Mouse (Mus musculus) intestine, postnatal 0 days (tissue): ENCODE measurements at regions not wholly inside any gene's neighbourhood (a gene's known extent, or its start where the extent isn't known, plus 50 kb on each side); places are given as distances from the start of the nearest gene placed in this dataset.

ENCODE experiments used
- ATAC-seq: fragments of 200-750 bp; cut with Nextera tagmentation; 2 replicates; pipeline ENCODE4 v1.8.0; 2017; ENCODE audit warnings: mild to moderate bottlenecking, moderate TSS enrichment, moderate library complexity
- H3K27ac ChIP-seq: fragments of 300-500 bp; sonication (generic); 2 replicates; pipeline ENCODE4 v1.5.1; 2014; ENCODE audit warnings: mild to moderate bottlenecking, low read depth, low read length, moderate library complexity
- H3K27me3 ChIP-seq: fragments of 300-500 bp; sonication (generic); replicated peaks from 2 replicates; pipeline ENCODE4 v1.6.1; 2014; ENCODE audit warnings: low read length, mixed read lengths; ENCODE audit not compliant: control insufficient read depth, insufficient read depth
- H3K36me3 ChIP-seq: fragments of 300-500 bp; sonication (generic); 2 replicates; pipeline ENCODE4 v1.6.1; 2014; ENCODE audit warnings: mild to moderate bottlenecking, moderate library complexity; ENCODE audit not compliant: control insufficient read depth, insufficient read depth
- H3K4me1 ChIP-seq: fragments of 300-500 bp; sonication (generic); replicated peaks from 2 replicates; pipeline ENCODE4 v1.6.1; 2014; ENCODE audit warnings: antibody characterized with exemption, low read length, mixed read lengths; ENCODE audit not compliant: control insufficient read depth, insufficient read depth
- H3K4me2 ChIP-seq: fragments of 300-500 bp; sonication (generic); replicated peaks from 2 replicates; pipeline ENCODE4 v1.6.1; 2014; ENCODE audit warnings: low read depth, mild to moderate bottlenecking, moderate library complexity
- H3K4me3 ChIP-seq: fragments of 300-500 bp; sonication (generic); 2 replicates; pipeline ENCODE4 v1.5.1; 2014; ENCODE audit warnings: low read depth, low read length
- H3K9ac ChIP-seq: fragments of 300-500 bp; sonication (generic); 2 replicates; pipeline ENCODE4 v1.6.1; 2014; ENCODE audit warnings: mild to moderate bottlenecking, low read depth, low read length
- H3K9me3 ChIP-seq: fragments of 300-500 bp; sonication (generic); 2 replicates; pipeline ENCODE4 v1.6.1; 2016; ENCODE audit warnings: mixed run types; ENCODE audit not compliant: control insufficient read depth
- CTCF ChIP-seq: sonication (generic); IDR thresholded peaks from 2 replicates; pipeline ENCODE4 v1.5.1; 2016; ENCODE audit warnings: low read depth, mild to moderate bottlenecking, control low read depth, antibody characterized with exemption, moderate library complexity
- WGBS: fragments of 180-500 bp; shearing (Covaris S2); extraction: QIAGEN DNeasy Blood & Tissue Kit; methylation state at CpG from one replicate; pipeline ENCODE4 v1.1.7; 2014; 5-methylcytosine and 5-hydroxymethylcytosine counted together

DNA sequence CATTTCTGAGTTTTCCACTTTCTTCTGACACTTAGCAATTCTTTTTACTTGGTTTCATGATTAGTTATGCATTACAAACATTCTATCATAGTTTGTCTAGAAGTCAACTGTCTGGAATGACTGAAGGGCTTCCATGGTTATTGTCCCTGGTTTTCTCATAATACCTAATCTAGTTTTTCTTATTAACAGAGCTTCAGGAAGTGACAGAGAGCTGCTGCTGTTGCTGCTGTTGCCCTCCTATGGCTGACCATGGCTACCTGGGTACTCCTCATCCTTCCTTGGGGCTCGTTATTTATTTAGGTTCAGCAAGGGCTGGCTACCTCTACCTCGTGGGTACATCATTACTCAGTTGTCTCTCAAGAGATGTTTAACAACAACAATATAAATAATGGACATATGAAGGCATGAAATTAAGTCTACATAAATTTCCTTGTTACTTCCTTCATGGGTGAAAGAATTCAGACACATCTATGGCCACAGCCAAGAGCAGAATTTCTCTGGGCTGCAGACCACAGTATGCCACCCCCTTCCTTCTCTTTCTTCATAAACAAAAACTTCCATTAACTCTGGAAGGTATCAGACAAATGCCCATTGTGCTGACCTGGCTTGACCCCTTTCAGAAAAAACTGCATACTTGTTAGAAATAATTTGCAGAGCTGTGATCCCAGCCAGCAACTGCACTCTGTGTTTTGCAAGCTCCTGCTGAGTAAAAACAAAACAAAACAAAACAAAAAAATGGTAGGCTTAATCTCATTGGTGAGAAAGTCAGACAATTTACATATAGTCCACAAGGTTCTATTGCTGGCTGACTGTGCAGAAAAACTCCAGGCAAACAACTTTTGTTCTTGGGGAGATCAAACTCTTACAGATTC, 103.6 kb upstream of the Lgalsl start:
- Histone ChIP-seq H3K9ac (no peak overlapping the region), H3K4me2 (no peak overlapping the region), H3K27ac (no peak overlapping the region), H3K9me3 (no peaks in the 10 kb centered on the region), H3K4me3 (no peak overlapping the region), H3K27me3 (no peaks in the 10 kb centered on the region), H3K36me3 (no peaks in the 10 kb centered on the region), H3K4me1 (no peaks in the 10 kb centered on the region; the same call in 1 of the 2 replicates)
- no peak for TF ChIP-seq CTCF
- ATAC-seq, result no peak
- 34% methylated on average over 2 of the region's 2 CpGs for WGBS

DNA sequence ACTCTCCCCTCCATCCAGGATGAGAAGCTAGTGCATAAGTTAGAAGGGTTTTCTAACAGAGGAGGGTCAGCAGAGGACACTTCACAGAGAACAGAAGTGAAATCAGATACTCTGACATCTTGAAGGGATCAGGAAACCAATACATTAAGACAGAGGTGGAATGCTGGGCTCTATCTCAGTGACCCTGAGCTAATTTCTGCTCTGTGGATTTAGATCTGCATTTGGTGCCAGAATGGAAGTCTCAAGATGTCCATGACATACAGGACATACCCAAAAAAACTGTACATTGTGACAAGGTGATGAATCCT, 104.2 kb upstream of the Lgalsl start:
- H3K4me2 ChIP-seq, result no peak overlapping the region
- no peak overlapping the region for H3K9ac ChIP-seq
- H3K27ac ChIP-seq, result no peak overlapping the region
- H3K4me3 ChIP-seq, result no peak overlapping the region
- no peak for ATAC-seq
- H3K27me3 ChIP-seq, result no peaks in the 10 kb centered on the region
- H3K4me1 ChIP-seq, result no peaks in the 10 kb centered on the region; the same call in 1 of the 2 replicates
- H3K9me3 ChIP-seq, result no peaks in the 10 kb centered on the region
- no peak for TF ChIP-seq CTCF
- H3K36me3 ChIP-seq, result no peaks in the 10 kb centered on the region

GRCm38 (mm10) chr11:20935910-20936309, 105.1 kb upstream of the Lgalsl start:
- Histone ChIP-seq H3K9me3 (no peaks in the 10 kb centered on the region), H3K4me2 (no peak overlapping the region), H3K36me3 (no peaks in the 10 kb centered on the region), H3K4me1 (no peaks in the 10 kb centered on the region; the same call in 1 of the 2 replicates), H3K27me3 (no peaks in the 10 kb centered on the region), H3K4me3 (no peak overlapping the region), H3K27ac (no peak overlapping the region), H3K9ac (no peak overlapping the region)
- TF ChIP-seq CTCF, result no peak
- no peak for ATAC-seq
- WGBS, result 91% methylated on average over 2 of the region's 2 CpGs

DNA sequence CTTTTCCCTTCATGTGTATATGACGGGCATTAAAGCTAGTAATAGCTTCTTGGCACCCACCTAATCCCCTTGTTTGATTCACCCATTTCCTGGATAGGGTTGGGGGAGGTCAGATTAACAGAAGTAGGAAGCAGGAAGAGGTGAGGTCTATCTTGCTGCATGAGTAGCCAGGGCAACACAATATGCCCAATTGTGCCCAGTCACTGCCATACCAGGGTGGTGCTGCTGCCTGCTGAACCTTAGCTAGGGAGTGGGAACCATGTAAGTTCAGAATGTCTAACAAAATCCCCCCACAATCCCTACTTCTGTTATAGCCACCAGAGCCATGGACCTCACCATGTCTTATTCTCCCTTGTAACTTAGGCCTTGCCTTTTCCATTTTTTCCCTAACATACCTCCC, 106.1 kb upstream of the Lgalsl start:
- no peak overlapping the region for H3K27ac ChIP-seq
- no peak overlapping the region for H3K4me3 ChIP-seq
- no peak for ATAC-seq
- no peaks in the 10 kb centered on the region for H3K9me3 ChIP-seq
- TF ChIP-seq CTCF, result no peak
- H3K4me2 ChIP-seq, result no peak overlapping the region
- no peaks in the 10 kb centered on the region for H3K36me3 ChIP-seq
- 76% methylated on average over 1 of the region's 1 CpGs for WGBS
- H3K4me1 ChIP-seq, result no peaks in the 10 kb centered on the region; the same call in 1 of the 2 replicates
- H3K9ac ChIP-seq, result no peak overlapping the region
- H3K27me3 ChIP-seq, result no peaks in the 10 kb centered on the region

- no peaks in the 10 kb centered on the region for H3K9me3 ChIP-seq
- no peaks in the 10 kb centered on the region; the same call in 1 of the 2 replicates for H3K4me1 ChIP-seq
- WGBS, result 78% methylated on average over 4 of the region's 4 CpGs
- no peak for ATAC-seq
- H3K27ac ChIP-seq, result no peak overlapping the region
- H3K4me2 ChIP-seq, result no peak overlapping the region
- no peaks in the 10 kb centered on the region for H3K36me3 ChIP-seq
- H3K27me3 ChIP-seq, result no peaks in the 10 kb centered on the region
- TF ChIP-seq CTCF, result no peak
- no peak overlapping the region for H3K9ac ChIP-seq
- no peak overlapping the region for H3K4me3 ChIP-seq
Observed at GRCm38 (mm10) chr11:20937942-20938341, 107.1 kb upstream of the Lgalsl start.

DNA sequence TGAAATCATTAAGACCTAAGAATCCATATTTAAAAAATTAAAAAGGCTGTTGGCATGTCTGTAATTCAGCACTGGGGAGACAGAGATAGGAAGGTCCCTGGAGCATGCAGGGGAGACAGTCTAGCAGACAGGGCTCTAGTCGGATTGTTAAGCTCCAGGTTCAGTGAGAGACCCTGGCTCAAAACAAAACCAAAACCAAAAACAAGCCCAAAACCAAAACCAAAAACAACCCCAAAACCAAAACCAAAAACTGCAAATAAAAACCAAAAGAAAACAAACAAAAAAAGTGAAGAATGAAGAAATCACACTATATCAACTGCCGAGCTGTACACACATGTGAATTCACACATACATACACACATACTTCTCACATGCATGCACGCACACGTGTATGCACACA, 108.8 kb upstream of the Lgalsl start:
- no peak for ATAC-seq
- Histone ChIP-seq H3K9ac (no peak overlapping the region), H3K4me1 (no peaks in the 10 kb centered on the region), H3K27me3 (no peaks in the 10 kb centered on the region), H3K4me2 (no peak overlapping the region), H3K27ac (no peak overlapping the region), H3K36me3 (no peaks in the 10 kb centered on the region), H3K9me3 (no peaks in the 10 kb centered on the region), H3K4me3 (no peak overlapping the region)
- WGBS, result 90% methylated on average over 4 of the region's 4 CpGs
- no peak for TF ChIP-seq CTCF

DNA sequence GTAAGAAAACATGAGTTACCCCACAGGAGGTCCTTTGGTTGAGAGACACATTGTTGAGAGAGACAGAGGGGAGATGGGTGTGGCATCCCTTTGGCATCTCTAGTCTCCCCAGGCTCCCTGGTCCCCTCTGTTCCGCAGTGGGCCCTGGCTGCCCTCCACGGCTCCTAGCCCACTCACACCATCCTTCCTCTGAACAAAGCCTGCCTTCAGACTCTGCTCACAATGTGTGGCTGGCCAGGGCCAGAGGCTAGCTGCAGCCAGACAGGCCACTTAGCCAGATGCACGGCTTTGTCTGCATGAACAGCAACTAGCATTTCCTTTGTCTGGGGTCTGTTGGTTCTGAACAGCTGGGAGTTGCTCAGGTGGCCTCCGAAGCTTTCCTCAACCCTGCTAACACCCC, 110.7 kb upstream of the Lgalsl start:
- no peak overlapping the region for H3K27ac ChIP-seq
- WGBS, result 59% methylated on average over 4 of the region's 4 CpGs
- ATAC-seq, result no peak

More for the DNA sequence above, 110.7 kb upstream of the Lgalsl start:
- H3K4me2 ChIP-seq, result no peak overlapping the region
- no peaks in the 10 kb centered on the region for H3K36me3 ChIP-seq
- no peaks in the 10 kb centered on the region for H3K9me3 ChIP-seq
- TF ChIP-seq CTCF, result no peak
- H3K9ac ChIP-seq, result no peak overlapping the region
- H3K4me3 ChIP-seq, result no peak overlapping the region
- H3K4me1 ChIP-seq, result no peaks in the 10 kb centered on the region
- H3K27me3 ChIP-seq, result no peaks in the 10 kb centered on the region
